Mouse (Mus musculus): ENCODE data around the gene Bcorl1. TPM values are rescaled to one million over a fixed set of nuclear protein-coding genes. Genes with fewer than 3 reads are reported as not detected.

The Bcorl1 gene
- polyA plus RNA-seq, 1 experiment from 2014 or later = 5.3 TPM

- Histone ChIP-seq H3K4me1 (0 out of 2 replicates have a peak, but pooled peaks cover 5% of the 10 kb centered on the region), H3K27me3 (0 out of 2 replicates have a peak, but pooled peaks cover 5% of the 10 kb centered on the region), H3K27ac (peak overlapping the region; percentile 80; the same call in 1 of the 2 replicates), H3K9me3 (no peaks in the 10 kb centered on the region), H3K4me3 (peak overlapping the region; percentile 54), H3K4me2 (peak overlapping the region; percentile 46), H3K36me3 (no peaks in the 10 kb centered on the region), H3K9ac (peak overlapping the region; percentile 45; the same call in 1 of the 2 replicates)
- ATAC-seq (ENCODE audit: insufficient number of reproducible peaks, low FRiP score, low TSS enrichment, low read depth) = no peak
- 22% methylated on average over 9 of the region's 9 CpGs for WGBS
Measured at GRCm38 (mm10) chrX:48452231-48452890, 111.2 kb downstream of the Bcorl1 start.

GRCm38 (mm10) chrX:48452931-48453673, 111.9 kb downstream of the Bcorl1 start:
- Histone ChIP-seq H3K4me3 (peak overlapping the region; percentile 54), H3K4me2 (peak overlapping the region; percentile 46), H3K9me3 (no peaks in the 10 kb centered on the region), H3K27me3 (0 out of 2 replicates have a peak, but pooled peaks cover 5% of the 10 kb centered on the region), H3K27ac (peak overlapping the region; percentile 80), H3K36me3 (no peaks in the 10 kb centered on the region), H3K9ac (peak overlapping the region; percentile 45), H3K4me1 (0 out of 2 replicates have a peak, but pooled peaks cover 5% of the 10 kb centered on the region)
- 22% methylated on average over 50 of the region's 71 CpGs for WGBS
- no peak for ATAC-seq (ENCODE audit: insufficient number of reproducible peaks, low FRiP score, low TSS enrichment, low read depth)

GRCm38 (mm10) chrX:48453736-48454494, 112.8 kb downstream of the Bcorl1 start:
- H3K9me3 ChIP-seq = no peaks in the 10 kb centered on the region
- peak overlapping the region; percentile 54 for H3K4me3 ChIP-seq
- H3K27ac ChIP-seq = peak overlapping the region; percentile 80
- peak; percentile 88 for ATAC-seq (ENCODE audit: insufficient number of reproducible peaks, low FRiP score, low TSS enrichment, low read depth)
- H3K9ac ChIP-seq = peak overlapping the region; percentile 45
- WGBS = 20% methylated on average over 75 of the region's 91 CpGs
- H3K27me3 ChIP-seq = 0 out of 2 replicates have a peak, but pooled peaks cover 5% of the 10 kb centered on the region
- no peaks in the 10 kb centered on the region for H3K36me3 ChIP-seq
- H3K4me1 ChIP-seq = 0 out of 2 replicates have a peak, but pooled peaks cover 5% of the 10 kb centered on the region
- H3K4me2 ChIP-seq = peak overlapping the region; percentile 46

- 0 out of 2 replicates have a peak, but pooled peaks cover 5% of the 10 kb centered on the region for H3K4me1 ChIP-seq
- no peaks in the 10 kb centered on the region for H3K9me3 ChIP-seq
- H3K4me2 ChIP-seq = peak overlapping the region; percentile 46
- 0 out of 2 replicates have a peak, but pooled peaks cover 5% of the 10 kb centered on the region for H3K27me3 ChIP-seq
- 0 out of 2 replicates have a peak overlapping the region, but pooled peaks have one; percentile 4 for H3K9ac ChIP-seq
- peak overlapping the region; percentile 54 for H3K4me3 ChIP-seq
- 26% methylated on average over 20 of the region's 21 CpGs for WGBS
- ATAC-seq (ENCODE audit: insufficient number of reproducible peaks, low FRiP score, low TSS enrichment, low read depth) = no peak; the same call in 1 of the 2 replicates
- H3K27ac ChIP-seq = peak overlapping the region; percentile 60
- H3K36me3 ChIP-seq = no peaks in the 10 kb centered on the region
Measured at GRCm38 (mm10) chrX:48454495-48454878, 113.3 kb downstream of the Bcorl1 start.

GRCm38 (mm10) chrX:48455018-48455417, 113.9 kb downstream of the Bcorl1 start:
- no peaks in the 10 kb centered on the region for H3K9me3 ChIP-seq
- peak overlapping the region; percentile 46 for H3K4me2 ChIP-seq
- H3K4me1 ChIP-seq = 0 out of 2 replicates have a peak, but pooled peaks cover 5% of the 10 kb centered on the region
- H3K27ac ChIP-seq = no peak overlapping the region
- H3K27me3 ChIP-seq = 0 out of 2 replicates have a peak, but pooled peaks cover 5% of the 10 kb centered on the region
- H3K36me3 ChIP-seq = no peaks in the 10 kb centered on the region
- H3K9ac ChIP-seq = no peak overlapping the region
- WGBS = 24% methylated on average over 9 of the region's 9 CpGs
- no peak for ATAC-seq (ENCODE audit: insufficient number of reproducible peaks, low FRiP score, low TSS enrichment, low read depth)
- H3K4me3 ChIP-seq = no peak overlapping the region; the same call in 1 of the 2 replicates

GRCm38 (mm10) chrX:48456956-48457355, 115.8 kb downstream of the Bcorl1 start:
- no peak overlapping the region for H3K4me2 ChIP-seq
- no peaks in the 10 kb centered on the region for H3K36me3 ChIP-seq
- ATAC-seq (ENCODE audit: insufficient number of reproducible peaks, low FRiP score, low TSS enrichment, low read depth) = no peak
- no peak overlapping the region for H3K27ac ChIP-seq
- H3K9ac ChIP-seq = no peak overlapping the region
- 0 out of 2 replicates have a peak, but pooled peaks cover 5% of the 10 kb centered on the region for H3K27me3 ChIP-seq
- no peak overlapping the region for H3K4me3 ChIP-seq
- 56% methylated on average over 6 of the region's 6 CpGs for WGBS
- 0 out of 2 replicates have a peak, but pooled peaks cover 5% of the 10 kb centered on the region for H3K4me1 ChIP-seq
- no peaks in the 10 kb centered on the region for H3K9me3 ChIP-seq

Other genes with a start within 250 kb of the Bcorl1 start
- gene Xpnpep2, start 232.6 kb upstream of the Bcorl1 start, polyA plus RNA-seq (2015; fragmentation: Nextera tagmentation; extraction: Ambion mirVana) = 5.7 and 5.8 TPM in 2 replicates
- 4.0 and 4.1 TPM in 2 replicates for gene Sash3, start 194.9 kb upstream of the Bcorl1 start, polyA plus RNA-seq (2015; fragmentation: Nextera tagmentation; extraction: Ambion mirVana)
- gene Zdhhc9, start 132.5 kb upstream of the Bcorl1 start, polyA plus RNA-seq (2015; fragmentation: Nextera tagmentation; extraction: Ambion mirVana) = 6.3 and 7.0 TPM in 2 replicates
- gene Utp14a, start 84.5 kb upstream of the Bcorl1 start, polyA plus RNA-seq (2015; fragmentation: Nextera tagmentation; extraction: Ambion mirVana) = 17.0 and 18.5 TPM in 2 replicates
- 8.1 and 8.7 TPM in 2 replicates for gene Elf4, start 121.8 kb downstream of the Bcorl1 start, polyA plus RNA-seq (2015; fragmentation: Nextera tagmentation; extraction: Ambion mirVana)
- gene Aifm1, start 172.2 kb downstream of the Bcorl1 start, polyA plus RNA-seq (2015; fragmentation: Nextera tagmentation; extraction: Ambion mirVana) = 55.3 and 59.3 TPM in 2 replicates
- gene Rab33a, start 177.9 kb downstream of the Bcorl1 start, polyA plus RNA-seq (2015; fragmentation: Nextera tagmentation; extraction: Ambion mirVana) = 2.4 and 4.5 TPM in 2 replicates

All from limb, embryonic 15.5 days (tissue).